Mouse (Mus musculus) kidney, embryonic 15.5 days (tissue): ENCODE measurements around the gene Reg3a. TPM values are rescaled to one million over a fixed set of nuclear protein-coding genes. Genes with fewer than 3 reads are reported as not detected.

Experiments used
- polyA plus RNA-seq: library from polyadenylated mRNA; unstranded; fragments of >200 nt; fragmentation: Nextera tagmentation; extraction: Ambion mirVana; gene quantifications from 2 replicates; pipeline ENCODE4 v1.2.1, GENCODE M21; 2015

Reg3a gene
- polyA plus RNA-seq, 1 experiment from 2014 or later, result not detected

Other genes starting within 250 kb of the Reg3a start
- not detected in 2 replicates for gene Reg3b, start 10.1 kb upstream of the Reg3a start, polyA plus RNA-seq
- gene Reg3d, start 1.8 kb upstream of the Reg3a start, polyA plus RNA-seq, result not detected in 2 replicates
- gene Reg2, start 14.9 kb downstream of the Reg3a start, polyA plus RNA-seq, result not detected in 2 replicates
- gene Reg1, start 42.0 kb downstream of the Reg3a start, polyA plus RNA-seq, result 0.21 TPM in 1 of 2 replicates, not detected in the other
- gene Reg3g, start 88.2 kb downstream of the Reg3a start, polyA plus RNA-seq, result not detected in 2 replicates